Mouse (Mus musculus) embryonic fibroblast, embryonic 13.5 days (primary cell): ENCODE results near the gene Cry1.

Experiments
- CTCF ChIP-seq: IDR thresholded peaks from 2 replicates; pipeline ENCODE4 v1.5.1; 2011; ENCODE audit warnings: mild to moderate bottlenecking, control low read depth, low read length, moderate library complexity, borderline replicate concordance; ENCODE audit not compliant: insufficient read depth
- POLR2A ChIP-seq: IDR thresholded peaks from 2 replicates; pipeline ENCODE4 v1.6.1; 2011; ENCODE audit warnings: low read depth, mild to moderate bottlenecking, control low read depth, low read length, moderate library complexity

DNA sequence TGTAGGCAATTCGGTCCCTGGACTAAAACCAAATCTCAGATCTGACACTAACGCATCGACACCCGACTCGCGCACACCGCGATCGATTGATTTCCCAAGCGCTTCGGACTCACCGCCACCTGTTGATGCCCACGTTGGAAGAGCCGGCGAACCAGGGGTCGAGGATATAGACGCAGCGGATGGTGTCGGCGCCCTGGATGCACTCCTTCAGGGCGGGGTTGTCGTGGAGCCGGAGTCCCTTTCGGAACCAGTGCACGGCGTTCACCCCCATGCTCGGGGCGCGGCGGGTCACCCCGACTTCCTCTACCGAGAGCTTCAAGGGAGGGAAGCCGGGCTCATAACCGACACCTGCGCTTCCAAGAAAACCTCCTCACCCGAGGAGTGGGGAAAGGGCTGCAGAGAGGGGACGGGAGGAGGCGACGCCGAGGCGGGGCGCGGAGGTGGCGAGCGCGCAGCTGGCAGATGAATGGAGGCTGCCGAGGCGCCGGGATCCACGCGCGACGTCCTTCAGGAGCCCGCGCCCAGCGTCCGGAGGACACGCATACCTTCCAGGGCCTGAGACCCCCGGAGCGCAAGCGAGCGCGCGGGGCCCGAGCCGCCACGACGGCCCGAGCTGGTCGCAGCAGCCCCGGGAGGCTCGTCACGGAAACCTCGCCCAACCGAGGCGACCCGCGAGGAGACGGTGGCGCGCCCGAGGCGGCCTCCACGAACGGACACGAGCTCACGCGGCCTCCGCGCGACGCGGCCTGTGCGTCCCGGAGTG is 482 bp downstream of the Cry1 start:
- no peak for TF ChIP-seq CTCF
- TF ChIP-seq POLR2A: no peak; the same call in 1 of the 2 replicates
